Mouse (Mus musculus): ENCODE measurements at regions not wholly inside any gene's neighbourhood (a gene's known extent, or its start where the extent isn't known, plus 50 kb on each side); places are given as distances from the start of the nearest gene placed in this dataset.

GRCm38 (mm10) chr13:111144721-111145120, 110.1 kb upstream of the Actbl2 start:
- CTCF ChIA-PET, result no interaction called here

GRCm38 (mm10) chr13:111157921-111158638, 96.7 kb upstream of the Actbl2 start:
- CTCF ChIA-PET, result no interaction called here

GRCm38 (mm10) chr13:111159498-111159897, 95.3 kb upstream of the Actbl2 start:
- CTCF ChIA-PET, result no interaction called here

DNA sequence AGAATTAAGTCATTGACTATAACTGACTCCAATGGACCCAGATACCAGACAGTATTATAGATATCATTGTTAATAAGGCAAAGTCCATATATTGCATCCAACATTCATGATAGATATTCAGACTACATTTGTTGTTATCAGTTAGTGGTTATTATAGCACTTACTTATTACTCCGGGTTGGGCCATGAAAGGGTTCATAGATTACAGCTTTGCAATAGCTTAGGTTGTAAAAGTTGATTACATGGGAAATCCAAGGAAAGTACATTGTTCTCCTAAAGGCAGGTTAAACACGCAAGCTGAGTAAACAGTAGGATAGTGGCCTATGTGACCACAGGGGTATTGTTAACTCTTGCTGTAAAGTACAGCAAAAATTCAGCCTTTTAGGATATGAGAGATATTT, 89.3 kb upstream of the Actbl2 start:
- CTCF ChIA-PET, result no interaction called here

DNA sequence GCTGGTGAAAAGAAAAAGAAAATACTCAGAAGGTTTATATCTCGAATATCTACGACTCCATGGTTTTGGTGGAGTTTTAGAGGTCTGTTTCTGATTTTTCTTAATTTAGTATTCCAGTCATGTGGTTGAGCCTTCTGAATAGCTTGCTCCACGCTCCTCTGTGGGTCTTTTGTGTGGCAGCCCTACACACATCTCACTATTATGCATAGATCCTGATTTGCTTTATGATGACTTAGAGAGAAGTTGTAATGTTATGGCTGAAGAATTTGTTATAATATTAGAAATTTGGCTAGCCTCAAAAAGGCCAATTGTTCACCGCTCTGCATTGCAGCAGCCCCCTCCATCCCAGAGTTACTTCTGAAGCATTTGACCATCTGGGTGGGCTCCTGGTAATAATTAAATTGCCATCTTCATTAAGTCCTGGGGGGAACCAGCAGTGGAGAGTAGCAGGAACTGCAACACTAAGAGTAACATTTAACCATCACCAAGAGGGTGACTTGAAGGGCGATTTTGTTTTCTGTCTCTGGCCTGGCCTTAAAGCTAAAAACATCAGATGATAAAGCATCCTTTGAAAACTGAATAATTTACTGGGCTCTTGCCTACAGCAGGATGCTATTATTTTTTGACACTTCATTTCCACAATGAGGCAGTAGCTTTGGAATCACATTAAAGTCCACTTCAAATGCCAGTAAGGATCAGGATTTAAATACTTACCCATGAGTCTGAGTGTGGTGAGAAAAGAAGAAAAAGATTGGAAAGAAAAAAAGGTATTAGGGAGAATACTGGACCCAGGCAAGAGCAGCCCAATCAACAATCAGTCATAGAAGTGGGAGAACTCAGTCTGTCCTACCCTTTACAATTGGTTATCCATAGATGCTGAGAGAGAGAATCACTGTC, 84.3 kb upstream of the Actbl2 start:
- CTCF ChIA-PET, result no interaction called here

- CTCF ChIA-PET, result no interaction called here
Measured at GRCm38 (mm10) chr13:111179186-111179585, 75.6 kb upstream of the Actbl2 start.

- CTCF ChIA-PET, result no interaction called here
Measured at GRCm38 (mm10) chr13:111183293-111183692, 71.5 kb upstream of the Actbl2 start.

DNA sequence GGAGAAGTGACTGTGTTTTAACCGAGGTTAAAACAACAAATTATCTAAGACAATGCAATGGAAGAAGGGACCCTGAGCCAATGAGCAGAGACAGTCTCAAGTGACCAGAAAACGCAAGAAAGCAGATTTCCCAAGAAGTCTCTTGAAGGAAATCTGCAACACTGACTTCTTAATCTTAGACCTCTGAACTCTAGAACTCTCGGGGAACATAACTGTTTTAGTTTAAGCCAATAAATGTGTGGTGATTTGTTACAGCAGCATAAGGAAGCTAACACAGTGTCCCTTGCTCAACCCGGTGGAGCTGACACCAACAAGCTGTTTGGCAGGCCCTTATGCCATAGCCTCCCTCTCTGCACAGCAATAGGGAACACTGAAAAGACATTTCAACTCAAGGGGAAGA, 69.0 kb upstream of the Actbl2 start:
- CTCF ChIA-PET, result no interaction called here

- CTCF ChIA-PET, result interaction anchor here (0.6 kb wide), 1 partner anchor 24 kb away, joined by 4 read pairs; no protein-coding TSS in a partner anchor
Measured at GRCm38 (mm10) chr13:111186833-111187232, 68.0 kb upstream of the Actbl2 start.

DNA sequence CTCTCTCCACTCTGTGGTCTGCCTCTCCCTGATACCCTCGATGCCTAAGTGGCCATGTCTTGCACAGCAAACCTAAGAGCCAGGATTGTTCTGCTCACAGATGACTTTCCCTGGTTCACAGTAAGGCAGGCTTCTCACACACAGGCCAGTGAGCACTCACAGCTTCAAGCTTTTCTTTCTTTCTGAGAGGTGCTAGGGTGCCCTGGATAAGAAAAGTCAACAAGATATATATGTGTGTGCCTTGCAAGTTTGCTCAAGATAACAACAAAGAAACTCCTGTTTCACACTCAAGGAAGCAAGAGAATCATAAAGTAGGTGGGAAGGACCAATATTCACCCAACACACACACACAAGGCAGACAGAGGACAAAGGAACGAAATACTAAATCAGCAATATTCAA, 60.9 kb upstream of the Actbl2 start:
- CTCF ChIA-PET, result no interaction called here

DNA sequence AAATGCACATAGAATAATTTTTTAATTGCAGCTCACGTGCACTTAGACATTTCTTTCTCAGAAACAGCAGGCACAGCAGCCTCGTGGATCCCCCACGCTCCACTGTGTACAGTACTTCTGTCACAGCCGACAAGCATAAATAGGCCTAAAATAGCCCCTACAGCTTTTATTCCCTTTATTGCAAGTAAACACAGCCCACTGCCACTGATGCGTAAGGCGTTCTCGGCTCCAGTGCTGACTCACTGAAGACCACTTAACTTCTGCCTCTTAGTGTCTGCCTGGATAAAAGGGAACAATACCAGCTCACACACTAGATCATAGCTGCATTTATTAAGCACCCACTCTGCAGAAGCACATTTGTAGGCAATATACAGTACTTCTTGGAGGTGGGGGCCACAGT, 60.5 kb upstream of the Actbl2 start:
- CTCF ChIA-PET, result no interaction called here

DNA sequence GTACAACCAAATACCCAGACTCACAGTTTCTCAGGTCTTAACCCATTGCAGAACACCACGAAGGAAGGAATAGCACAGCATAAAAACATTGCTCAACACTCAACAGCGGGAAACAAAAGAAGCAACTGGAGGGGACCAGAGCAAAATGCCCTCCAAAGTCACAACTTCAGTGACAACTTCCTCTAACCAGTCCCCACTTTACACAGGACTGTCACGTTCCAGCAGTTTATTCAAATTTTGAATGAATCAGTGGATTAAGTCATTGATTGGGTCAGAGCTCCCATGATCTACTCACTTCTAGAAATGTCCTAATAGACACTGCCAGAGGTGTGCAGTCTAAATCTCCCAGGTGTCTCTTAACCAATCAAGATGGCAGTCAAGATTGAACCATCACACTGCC, 53.3 kb upstream of the Actbl2 start:
- CTCF ChIA-PET, result no interaction called here

DNA sequence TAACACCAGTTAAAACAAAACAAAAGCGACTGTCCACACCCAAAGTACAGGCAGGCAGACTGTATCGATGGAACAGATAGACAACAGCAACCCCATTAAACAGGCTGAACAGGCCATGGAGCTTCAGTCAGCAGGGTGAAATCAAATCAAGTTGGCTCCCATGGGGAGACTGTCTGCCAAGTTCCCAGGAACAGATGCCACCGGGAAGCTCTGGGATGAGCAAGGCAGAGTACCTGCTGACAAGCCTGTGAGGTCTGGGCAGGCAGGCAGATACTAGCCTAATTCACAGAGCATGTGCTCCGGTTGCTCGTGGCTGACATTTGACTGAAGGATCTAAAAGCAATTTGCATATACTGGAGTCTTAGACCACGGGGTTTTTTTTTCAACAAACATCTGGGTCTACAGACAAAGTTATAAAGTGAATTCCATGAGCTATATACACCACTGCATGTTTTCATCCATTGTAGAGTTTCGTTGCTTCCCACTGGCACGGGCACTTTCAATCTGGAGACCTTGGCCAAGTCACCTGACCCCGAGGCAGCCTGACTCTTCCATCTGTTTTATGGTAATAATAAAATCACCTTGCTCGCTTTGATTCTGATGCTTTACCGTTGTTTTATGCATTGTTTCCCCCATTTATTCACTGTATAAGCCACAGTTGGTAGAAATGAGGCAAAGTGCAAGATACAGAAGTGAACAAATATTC, 50.1 kb upstream of the Actbl2 start:
- CTCF ChIA-PET, result no interaction called here
